Mouse (Mus musculus) pancreas, adult 10 weeks (tissue): Measurements from ENCODE around the gene Dcaf7. TPM values are rescaled to one million over a fixed set of nuclear protein-coding genes. Genes with fewer than 3 reads are reported as not detected.

Source experiments
- polyA plus RNA-seq: library from polyadenylated mRNA; stranded (reverse); fragments of 350-450 nt; fragmentation: Illumina TruSeq; extraction: RNeasy Lipid Tissue Mini Kit (QIAGEN cat#74804); gene quantifications from one replicate; pipeline ENCODE4 v1.2.3, GENCODE M21; 2015; ENCODE audit warnings: low read depth, low replicate concordance; ENCODE audit not compliant: insufficient read depth

The Dcaf7 gene
- polyA plus RNA-seq = 8.3 TPM

GRCm38 (mm10) chr11:106036548-106037417, at the start of gene Dcaf7:
TSS of gene Dcaf7 (plus strand) at chr11:106036872.

GRCm38 (mm10) chr11:105994375-105994774, 42.3 kb upstream of the Dcaf7 start, which contains the start of gene Ace3:
TSS of gene Ace3 (plus strand) at chr11:105994675.

GRCm38 (mm10) chr11:106007821-106008220, 28.9 kb upstream of the Dcaf7 start, which contains the start of gene Kcnh6:
TSS of gene Kcnh6 (plus strand) at chr11:106008124.

GRCm38 (mm10) chr11:106065923-106066571, 29.4 kb downstream of the Dcaf7 start, which contains the start of gene Taco1:
TSS of gene Taco1 (plus strand) at chr11:106066061.

GRCm38 (mm10) chr11:106083708-106084701, 47.3 kb downstream of the Dcaf7 start, which contains the start of gene Map3k3:
TSS of gene Map3k3 (plus strand) at chr11:106084613.

Other genes starting within 250 kb of the Dcaf7 start
- gene Cyb561, start 83.5 kb upstream of the Dcaf7 start, polyA plus RNA-seq = 10.0 TPM
- 22.0 TPM for gene Ace, start 68.9 kb upstream of the Dcaf7 start, polyA plus RNA-seq
- gene Ace3, start 42.2 kb upstream of the Dcaf7 start, polyA plus RNA-seq = not detected
- gene Kcnh6, start 28.7 kb upstream of the Dcaf7 start, polyA plus RNA-seq = 1.8 TPM
- 2.0 TPM for gene Taco1, start 29.2 kb downstream of the Dcaf7 start, polyA plus RNA-seq
- gene Map3k3, start 47.7 kb downstream of the Dcaf7 start, polyA plus RNA-seq = 8.0 TPM
- not detected for gene Gm10840, start 124.0 kb downstream of the Dcaf7 start, polyA plus RNA-seq
- gene Limd2, start 124.0 kb downstream of the Dcaf7 start, polyA plus RNA-seq = 3.0 TPM
- 2.8 TPM for gene Strada, start 165.3 kb downstream of the Dcaf7 start, polyA plus RNA-seq
- gene Ccdc47, start 179.5 kb downstream of the Dcaf7 start, polyA plus RNA-seq = 12.5 TPM
- 9.1 TPM for gene Ddx42, start 180.1 kb downstream of the Dcaf7 start, polyA plus RNA-seq
- 7.7 TPM for gene Ftsj3, start 219.2 kb downstream of the Dcaf7 start, polyA plus RNA-seq
- gene Psmc5, start 219.3 kb downstream of the Dcaf7 start, polyA plus RNA-seq = 24.6 TPM
- 33.7 TPM for gene Smarcd2, start 236.1 kb downstream of the Dcaf7 start, polyA plus RNA-seq
- not detected for gene Tcam1, start 239.8 kb downstream of the Dcaf7 start, polyA plus RNA-seq